Mouse (Mus musculus) heart, adult 18-20 months (tissue): ENCODE results near the gene Zfp91. TPM values are rescaled to one million over a fixed set of nuclear protein-coding genes. Genes with fewer than 3 reads are reported as not detected.
A peak's percentile ranks its signal among the peaks of the same experiment; 100 is the strongest.
"Not testable (repeated sequence)": the region's sequence is repeated elsewhere in the genome, so short reads cannot be mapped to it uniquely, and the experiment has no call there.

ENCODE experiments used
- DNase-seq, 2 experiments: peaks; one replicate each; pipeline ENCODE4 v3.0.0; 2021 to 2022; ENCODE audit warnings: mixed read lengths in 1 of 2
- total RNA-seq, 2 experiments: library from RNA; stranded (reverse); gene quantifications; 2 replicates each; pipeline ENCODE4 v1.2.3; 2021

The Zfp91 gene
- total RNA-seq, 2 experiments from 2014 or later, result 75.2 to 77.0 TPM

DNA sequence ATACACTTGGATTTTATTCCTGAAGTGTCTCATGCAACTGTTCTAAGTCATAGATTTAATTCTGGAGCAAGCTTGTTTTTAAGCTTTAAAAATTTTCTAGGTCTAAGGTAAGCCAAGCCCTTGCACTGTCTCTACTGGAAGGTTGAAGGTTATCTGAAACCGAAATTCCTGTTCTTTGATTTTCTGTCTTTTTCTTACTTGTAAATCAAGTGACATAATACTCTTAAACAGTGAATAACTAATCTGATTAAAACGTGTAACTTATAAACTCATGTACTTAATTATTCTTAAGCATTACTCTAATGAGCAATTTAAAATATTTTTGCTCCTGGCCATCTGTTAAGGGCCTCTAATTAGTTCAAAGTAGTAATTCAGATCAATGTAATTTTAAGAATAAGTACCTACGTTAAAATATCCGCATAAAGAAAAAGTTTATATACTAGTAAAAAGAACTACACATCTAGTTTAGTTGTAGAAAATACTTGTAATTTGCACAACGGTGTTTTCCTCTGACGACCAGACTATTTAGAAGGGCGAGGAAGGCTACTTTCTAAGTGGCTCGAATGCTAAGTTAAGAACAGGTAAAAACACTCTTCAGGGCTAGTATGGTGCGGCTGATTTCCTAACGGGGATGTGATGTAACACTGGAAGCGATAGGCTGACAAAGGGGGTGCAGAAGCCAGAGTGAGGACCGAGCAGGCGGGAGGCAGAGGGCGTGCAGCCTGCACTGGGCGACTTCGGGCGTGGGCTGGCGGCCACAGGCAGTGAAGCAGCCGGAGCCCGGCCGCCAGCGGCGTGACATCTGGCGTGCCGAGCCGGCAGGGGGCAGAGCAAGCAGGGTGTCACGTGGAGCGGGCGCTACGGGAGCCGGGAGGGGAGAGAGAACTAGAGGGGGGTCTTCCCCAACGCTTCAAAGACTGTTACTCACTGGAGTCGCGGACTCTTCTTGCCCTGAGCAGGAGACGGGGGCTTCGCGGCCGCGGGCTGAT, 1.6 kb downstream of the Zfp91 start:
- DNase-seq, result peak; percentile 96

DNA sequence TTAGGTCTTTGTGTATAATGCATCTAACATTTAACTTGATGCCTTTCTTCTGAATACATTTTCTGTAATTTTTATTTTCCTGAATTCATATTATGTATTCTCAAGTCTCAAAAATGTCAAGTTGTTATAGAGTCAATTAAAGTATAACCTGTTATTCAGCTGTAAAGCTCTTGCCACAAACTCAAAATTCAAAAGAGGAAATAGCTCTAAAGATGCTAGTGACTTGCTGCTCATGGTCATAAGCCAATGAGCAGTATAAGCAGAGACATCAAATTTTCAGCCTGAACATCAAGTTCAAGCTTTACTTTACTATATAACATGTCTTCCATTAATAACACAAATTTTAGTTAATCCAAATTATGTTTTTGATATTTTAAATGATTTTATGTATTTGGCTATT, 3.6 kb downstream of the Zfp91 start:
- no peak for DNase-seq

DNA sequence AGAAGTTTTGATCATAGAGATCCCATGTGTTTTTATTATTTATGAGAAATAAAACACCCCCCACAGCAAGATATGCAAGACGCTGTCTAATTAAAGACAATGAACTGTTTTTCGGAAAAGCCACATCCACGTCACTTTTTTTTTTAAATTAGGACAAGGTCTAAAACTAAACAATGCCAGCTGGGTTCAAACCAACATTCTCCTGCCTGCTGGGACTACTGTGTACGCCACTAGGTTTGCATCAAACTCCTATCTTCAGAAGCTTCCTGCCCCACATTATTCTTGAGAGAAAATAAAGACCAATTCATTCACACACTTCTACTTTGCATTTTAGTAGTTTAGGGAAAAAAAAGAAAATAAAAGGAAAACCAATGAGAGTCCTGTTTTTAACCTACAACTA, 8.2 kb downstream of the Zfp91 start:
- DNase-seq, result no peak

DNA sequence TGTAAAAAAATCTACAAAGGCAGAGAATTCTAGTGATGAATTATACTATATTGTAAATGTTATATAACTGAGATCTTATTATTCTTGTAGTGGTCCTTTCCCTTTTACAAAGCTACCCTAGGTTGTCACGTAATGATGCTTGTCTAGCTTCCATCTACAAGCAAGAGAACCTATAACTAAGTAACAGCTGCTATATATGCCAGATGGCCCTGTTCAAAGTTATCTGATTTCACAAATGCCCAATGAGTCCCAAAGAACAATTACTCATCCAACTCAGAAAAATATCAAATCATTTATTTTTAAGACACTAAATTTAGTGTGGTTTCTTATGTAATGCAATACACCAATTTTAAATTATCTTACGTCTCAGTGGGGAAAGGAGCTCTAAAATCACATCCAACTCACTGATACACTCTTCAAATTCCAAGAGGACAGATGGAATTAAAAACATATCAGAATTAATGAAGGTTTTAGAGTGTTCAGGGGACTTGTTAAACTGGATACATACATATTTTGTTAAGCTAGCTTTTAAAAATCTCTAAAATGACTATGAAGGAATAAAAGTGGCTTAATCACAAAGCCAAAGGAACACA, 9.0 kb downstream of the Zfp91 start:
- DNase-seq, result no peak

DNA sequence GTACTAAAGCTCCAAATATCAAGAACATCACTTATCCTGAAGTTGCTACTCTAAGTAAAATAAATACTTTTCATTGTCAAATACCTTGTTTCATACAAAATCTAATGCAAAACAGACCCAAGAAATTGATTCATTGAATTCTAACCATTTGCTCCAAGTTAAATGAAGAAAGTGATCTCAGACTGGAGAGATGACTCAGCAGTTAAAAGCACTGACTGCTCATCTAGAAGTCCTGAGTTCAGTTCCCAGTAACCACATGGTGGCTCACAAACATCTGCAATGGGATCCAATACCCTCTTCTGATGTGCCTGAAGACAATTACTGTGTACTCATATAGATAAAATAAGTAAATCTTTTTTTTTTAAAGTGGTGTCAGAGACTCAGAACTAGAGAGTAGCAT, 15.5 kb downstream of the Zfp91 start:
- no peak for DNase-seq

DNA sequence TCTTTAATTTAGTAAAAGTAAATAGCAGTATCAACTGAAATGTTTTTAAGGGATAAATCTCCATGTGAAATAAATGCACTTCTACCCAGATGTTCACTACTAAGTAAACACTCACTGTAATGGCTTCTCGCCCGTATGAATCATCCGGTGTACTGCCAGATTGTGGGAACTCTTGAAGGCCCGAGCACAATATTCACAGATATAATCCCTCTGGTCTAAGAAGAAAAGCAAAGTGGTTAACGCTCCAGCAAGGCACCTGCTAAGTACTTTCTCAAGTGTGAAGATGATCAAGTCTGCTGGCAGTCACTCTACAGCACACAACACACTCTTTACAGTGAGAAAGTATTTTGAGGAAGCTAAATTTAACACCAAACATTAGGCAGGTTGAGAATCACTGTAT, 25.0 kb downstream of the Zfp91 start:
- peak; percentile 69 to 70 for DNase-seq

DNA sequence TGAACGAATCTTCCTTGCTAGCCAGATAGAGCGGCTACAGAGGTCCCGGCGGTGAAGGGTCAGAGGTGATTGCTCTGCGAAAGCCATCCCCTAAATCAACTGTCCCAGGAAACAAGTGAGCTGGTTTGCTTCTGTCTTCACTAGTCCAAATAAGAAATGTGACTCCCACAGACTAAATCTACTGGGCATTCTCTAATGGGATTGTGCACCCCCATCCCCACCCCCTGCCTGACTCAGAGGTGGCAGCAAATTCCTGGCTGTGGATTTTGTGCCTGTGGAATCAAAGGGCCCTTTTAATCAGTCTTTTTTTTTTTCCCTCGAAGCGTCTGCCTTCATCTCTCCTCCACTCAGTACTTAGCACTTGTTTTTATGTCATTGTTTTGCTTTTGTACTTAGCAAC, 30.6 kb downstream of the Zfp91 start, which contains the start of gene Cntf:
Gene Cntf, minus strand, starts transcription at position 325 of the 400 bp plus-strand sequence.
- no peak for DNase-seq

DNA sequence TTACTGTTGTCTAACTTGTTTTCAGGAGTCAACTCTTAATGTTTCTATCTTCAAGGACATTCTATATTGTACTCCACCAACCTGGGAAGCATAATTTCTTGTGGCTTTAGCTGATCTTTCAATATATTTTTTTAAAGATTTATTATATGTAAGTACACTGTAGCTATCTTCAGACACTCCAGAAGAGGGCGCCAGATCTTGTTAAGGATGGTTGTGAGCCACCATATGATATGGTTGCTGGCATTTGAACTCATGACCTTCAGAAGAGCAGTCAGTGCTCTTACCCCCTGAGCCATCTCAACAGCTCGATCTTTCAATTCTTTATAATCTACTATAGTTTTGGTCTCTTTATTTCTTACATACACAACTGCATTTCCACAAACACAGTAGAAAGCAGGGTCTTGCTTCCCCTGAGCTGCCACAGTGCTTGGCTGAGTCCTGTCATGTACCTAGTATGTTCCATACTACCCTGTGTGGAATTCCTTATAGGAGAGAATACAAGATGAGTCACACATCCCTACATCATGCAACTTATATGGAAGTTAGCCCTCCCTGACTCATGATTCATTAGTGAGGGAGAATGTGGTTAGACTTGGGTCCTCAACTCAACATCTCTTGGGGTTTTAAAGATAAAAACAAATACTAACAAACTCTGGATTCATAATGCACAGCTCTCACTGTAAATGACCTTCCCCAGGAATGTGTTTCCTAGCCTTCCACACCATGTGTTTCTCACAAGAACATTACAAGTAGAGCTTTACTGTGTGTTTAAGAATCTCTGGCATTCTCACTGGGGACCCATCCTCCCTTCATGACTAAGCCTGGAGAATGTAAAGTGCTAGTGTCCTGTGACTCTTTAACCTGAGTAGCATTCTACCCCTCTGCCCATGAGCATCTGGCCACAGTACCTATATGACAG, 33.5 kb downstream of the Zfp91 start:
- peak in 1 of 2 experiments; percentile 13 for DNase-seq

DNA sequence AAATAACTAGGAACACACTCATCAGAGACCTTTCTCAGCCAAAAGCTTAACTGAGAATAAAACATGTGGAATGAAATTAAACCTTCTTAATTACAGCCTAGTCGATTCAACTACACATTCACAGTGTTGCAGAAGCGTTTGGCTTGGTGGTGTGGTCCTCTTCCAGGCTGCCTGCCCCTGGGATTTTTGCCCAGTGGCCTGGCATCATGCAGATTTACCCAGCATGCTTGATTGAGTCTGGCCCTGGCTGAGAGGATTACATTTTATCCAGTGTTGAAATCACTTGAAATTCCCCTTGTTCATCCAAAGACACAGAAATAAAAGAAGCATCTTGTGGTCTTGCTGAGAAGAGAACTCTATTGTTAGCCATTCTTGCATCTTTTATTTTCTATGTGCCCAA, 36.3 kb downstream of the Zfp91 start:
- peak; percentile 39 to 55 for DNase-seq

DNA sequence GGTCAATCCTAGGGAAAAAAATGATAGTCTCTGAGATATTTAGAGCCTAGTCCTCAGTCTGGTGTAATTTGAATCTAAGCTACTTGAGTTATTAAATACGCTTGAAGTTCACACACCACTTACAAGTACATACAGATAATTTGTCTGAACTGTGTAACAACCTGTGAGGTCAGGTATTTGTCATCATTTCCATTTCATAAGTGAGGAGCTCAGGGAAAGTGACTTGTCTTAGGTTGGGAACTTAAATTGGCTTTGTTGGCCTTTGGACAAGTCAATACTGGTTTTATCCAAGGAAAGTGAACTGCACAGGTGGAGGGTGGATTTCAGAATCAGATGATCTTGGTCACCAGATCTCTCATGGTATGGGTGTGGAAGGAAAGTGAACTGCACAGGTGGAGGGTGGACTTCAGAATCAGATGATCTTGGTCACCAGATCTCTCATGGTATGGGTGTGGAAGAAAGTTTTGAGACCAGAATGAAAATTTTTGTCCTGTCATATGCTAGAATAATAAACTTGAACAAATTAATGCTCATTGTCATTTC, 36.9 kb downstream of the Zfp91 start:
- no peak for DNase-seq

DNA sequence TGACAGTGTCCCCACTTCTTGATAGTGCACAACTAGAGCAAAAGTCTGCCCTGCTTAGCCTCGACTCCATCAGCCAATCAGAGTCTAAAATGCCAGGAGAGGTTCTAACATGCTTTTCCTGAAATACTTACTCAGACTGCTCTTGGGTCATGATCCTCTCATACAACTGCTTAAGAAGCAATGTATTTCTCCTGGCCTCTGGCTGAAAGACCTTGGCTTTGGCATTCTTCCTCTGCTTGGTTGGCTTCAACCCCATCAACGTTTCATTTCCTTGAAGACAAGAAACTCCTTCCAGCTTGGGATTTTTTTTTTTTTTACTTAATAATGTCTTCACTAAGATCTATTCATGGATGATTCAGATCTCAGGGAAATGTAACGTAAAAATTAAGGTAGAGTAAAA, 39.6 kb downstream of the Zfp91 start:
- DNase-seq, result no peak

DNA sequence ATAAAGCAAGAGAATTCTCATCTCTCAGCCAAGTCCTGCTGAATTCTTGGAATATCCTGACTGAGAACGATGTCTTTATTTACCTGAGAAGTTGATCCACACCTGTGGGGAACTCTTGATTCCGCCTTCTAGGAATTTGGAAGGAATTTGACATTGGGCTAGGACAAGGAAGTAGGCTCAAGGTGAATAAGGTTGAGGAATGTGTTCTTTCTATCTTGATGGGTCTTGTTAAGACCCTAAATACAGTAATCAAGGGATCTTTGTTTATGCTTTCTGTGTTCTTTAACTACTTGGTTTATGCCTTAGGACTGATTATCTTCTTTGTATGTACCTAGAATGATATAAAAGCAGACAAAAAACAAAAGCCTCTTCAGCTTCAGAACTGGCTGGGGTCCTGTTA, 64.0 kb downstream of the Zfp91 start:
- DNase-seq, result no peak

DNA sequence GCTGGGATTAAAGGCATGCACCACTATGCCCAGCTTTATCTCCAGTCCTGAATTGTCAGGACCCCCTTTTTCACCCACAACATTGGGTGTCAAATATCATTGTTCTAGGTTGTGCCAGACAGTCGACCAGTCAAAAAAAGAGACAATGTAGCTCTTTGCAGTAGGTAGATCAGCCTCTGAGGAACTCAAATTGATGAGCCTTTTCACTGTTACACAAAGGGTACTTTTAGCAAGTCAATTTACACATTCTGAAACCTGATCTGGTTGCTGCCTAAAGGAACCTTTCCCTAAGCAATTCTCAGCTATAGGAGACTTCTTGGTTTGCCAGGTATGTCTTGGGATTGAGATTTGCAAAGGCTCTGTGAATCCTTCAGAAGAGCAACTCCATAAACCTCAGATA, 64.9 kb downstream of the Zfp91 start:
- DNase-seq, result no peak

DNA sequence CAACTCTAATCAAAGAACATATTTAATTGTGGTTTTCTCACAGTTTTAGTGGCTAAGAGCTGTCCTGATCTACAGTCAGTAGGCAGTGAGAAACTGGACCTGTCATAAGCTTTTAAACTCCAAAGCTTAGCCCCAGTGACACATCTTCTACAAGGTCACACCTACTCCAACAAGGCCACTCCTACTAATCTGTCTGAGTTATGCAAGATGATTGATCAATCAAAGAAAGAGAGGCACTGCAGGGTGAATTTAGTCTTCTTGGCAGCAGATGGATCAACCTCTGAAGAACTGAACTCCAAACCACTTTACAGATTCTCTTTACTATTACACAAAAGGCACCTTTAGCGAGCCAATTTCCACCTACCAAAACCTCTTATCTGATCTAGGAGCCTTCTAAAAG, 70.1 kb downstream of the Zfp91 start:
- no peak for DNase-seq

DNA sequence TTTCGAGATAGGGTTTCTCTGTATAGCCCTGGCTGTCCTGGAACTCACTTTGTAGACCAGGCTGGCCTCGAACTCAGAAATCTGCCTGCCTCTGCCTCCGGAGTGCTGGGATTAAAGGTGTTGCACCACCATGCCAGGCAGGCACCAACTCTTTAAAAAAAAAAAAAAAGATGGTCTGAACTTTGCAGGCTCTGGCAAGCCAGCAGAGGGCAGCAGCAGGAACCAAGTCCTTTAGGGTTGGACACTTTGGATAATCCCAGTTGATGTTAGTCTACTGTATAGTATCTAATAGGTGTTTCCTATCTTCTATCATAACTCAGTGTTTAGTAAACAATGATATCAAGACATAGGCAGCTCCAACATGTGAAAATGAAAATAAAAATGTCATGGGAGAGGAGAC, 73.6 kb downstream of the Zfp91 start:
- peak; percentile 41 to 71 for DNase-seq

DNA sequence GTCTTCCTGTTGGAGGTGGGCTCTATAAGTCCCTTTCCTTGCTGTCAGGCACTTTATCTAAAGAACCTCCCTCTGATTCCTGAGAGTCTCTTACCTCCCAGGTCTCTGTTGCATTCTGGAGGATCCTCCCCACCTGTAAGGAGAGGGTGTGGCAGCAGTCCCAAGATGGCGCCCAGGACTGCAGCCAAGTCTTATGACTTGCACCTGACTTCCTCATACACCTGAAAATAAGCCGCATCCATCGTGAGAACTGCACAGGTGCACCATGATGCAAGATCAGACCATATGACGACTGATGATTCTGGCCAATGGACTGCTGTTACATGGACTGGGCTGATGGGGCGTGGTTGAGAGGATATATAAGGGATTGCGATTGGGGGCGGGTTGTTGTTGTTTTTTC, 74.3 kb downstream of the Zfp91 start:
- not testable (repeated sequence) for DNase-seq

DNA sequence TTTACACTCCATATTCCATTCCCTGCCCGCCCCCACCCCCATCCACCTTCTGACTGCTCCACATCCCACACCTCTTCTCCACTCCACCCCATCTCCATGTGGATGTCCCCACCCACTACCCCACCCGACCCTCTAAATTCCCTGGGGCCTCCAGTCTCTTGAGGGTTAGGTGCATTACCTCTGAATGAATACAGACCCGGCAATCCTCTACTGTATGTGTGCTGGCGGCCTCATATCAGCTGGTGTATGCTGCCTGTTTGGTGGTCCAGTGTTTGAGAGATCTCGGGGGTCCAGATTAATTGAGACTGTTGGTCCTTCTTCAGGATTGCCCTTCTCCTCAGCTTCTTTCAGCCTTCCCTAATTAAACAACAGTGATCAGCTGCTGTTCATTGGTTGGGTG, 75.0 kb downstream of the Zfp91 start:
- not testable (repeated sequence) for DNase-seq

DNA sequence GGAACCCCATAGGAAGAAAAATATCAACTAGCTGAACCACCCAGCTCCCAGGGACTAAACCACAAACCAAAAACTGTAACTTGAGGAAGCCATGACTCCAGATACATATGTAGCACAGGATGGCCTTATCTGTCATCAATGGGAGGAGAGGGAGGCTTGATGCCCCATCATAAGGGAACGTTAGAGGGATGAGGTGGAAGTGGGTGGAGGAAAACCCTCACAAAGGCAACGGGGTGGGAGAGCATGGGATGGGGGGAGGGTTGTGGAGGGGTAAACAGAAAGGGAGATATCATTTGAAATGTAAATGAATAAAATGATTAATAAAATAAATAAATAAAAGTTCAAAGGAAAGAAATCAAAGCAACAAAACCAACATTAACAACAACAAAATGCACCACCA, 75.5 kb downstream of the Zfp91 start:
- DNase-seq, result no peak

DNA sequence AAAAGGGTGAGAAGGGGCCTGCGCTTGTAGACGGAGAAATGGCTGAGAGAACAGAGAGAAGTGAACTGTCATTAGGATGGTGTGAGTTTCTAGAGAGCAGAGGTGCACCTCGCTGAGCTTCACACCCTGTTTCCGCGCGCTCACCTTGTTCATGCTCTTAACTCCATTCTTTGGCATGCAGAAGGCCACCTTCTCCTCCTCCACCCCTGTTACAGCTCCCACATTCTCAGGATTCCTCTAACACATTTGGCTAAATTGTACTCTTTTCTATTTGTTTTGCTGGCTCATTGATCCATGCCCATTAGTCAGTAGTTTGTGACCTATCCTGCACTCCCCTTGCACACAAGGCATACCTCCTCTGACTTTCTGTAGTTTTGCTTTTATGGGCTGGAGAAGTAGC, 76.7 kb downstream of the Zfp91 start:
- DNase-seq, result no peak
